Mouse (Mus musculus) intestine, embryonic 16.5 days (tissue): ENCODE data around the gene Dtd1. TPM values are rescaled to one million over a fixed set of nuclear protein-coding genes. Genes with fewer than 3 reads are reported as not detected.
"Not testable (repeated sequence)": the region's sequence is repeated elsewhere in the genome, so short reads cannot be mapped to it uniquely, and the experiment has no call there.

Experiments
- ATAC-seq: fragments of 200-750 bp; cut with Nextera tagmentation; 2 replicates; pipeline ENCODE4 v1.8.0; 2017; ENCODE audit warnings: moderate TSS enrichment, moderate library complexity
- H3K27ac ChIP-seq: fragments of 300-500 bp; sonication (generic); 2 replicates; pipeline ENCODE4 v1.5.1; 2014; ENCODE audit warnings: mild to moderate bottlenecking, low read length
- H3K27me3 ChIP-seq: fragments of 300-500 bp; sonication (generic); replicated peaks from 2 replicates; pipeline ENCODE4 v1.6.1; 2014; ENCODE audit warnings: low read length, control low read depth, mixed read lengths; ENCODE audit not compliant: control insufficient read depth, insufficient read depth
- H3K36me3 ChIP-seq: fragments of 300-500 bp; sonication (generic); 2 replicates; pipeline ENCODE4 v1.6.1; 2014; ENCODE audit warnings: low read length, control low read depth; ENCODE audit not compliant: control insufficient read depth, insufficient read depth
- H3K4me1 ChIP-seq: fragments of 300-500 bp; sonication (generic); 2 replicates; pipeline ENCODE4 v1.6.1; 2014; ENCODE audit warnings: low read length, control low read depth, mixed read lengths; ENCODE audit not compliant: control insufficient read depth, insufficient read depth
- H3K4me2 ChIP-seq: fragments of 300-500 bp; sonication (generic); 2 replicates; pipeline ENCODE4 v1.6.1; 2014; ENCODE audit warnings: low read depth, low read length, control low read depth
- H3K4me3 ChIP-seq: fragments of 300-500 bp; sonication (generic); 2 replicates; pipeline ENCODE4 v1.5.1; 2014; ENCODE audit warnings: mild to moderate bottlenecking, low read length
- H3K9ac ChIP-seq: fragments of 300-500 bp; sonication (generic); 2 replicates; pipeline ENCODE4 v1.6.1; 2014; ENCODE audit warnings: low read depth, low read length
- H3K9me3 ChIP-seq: fragments of 300-500 bp; sonication (generic); 2 replicates; pipeline ENCODE4 v1.6.1; 2016; ENCODE audit warnings: low read length, control low read depth; ENCODE audit not compliant: control insufficient read depth
- WGBS: fragments of 180-500 bp; shearing (Covaris S2); extraction: QIAGEN DNeasy Blood & Tissue Kit; methylation state at CpG from one replicate; pipeline ENCODE4 v1.1.7; 2014; 5-methylcytosine and 5-hydroxymethylcytosine counted together
- polyA plus RNA-seq: library from polyadenylated mRNA; unstranded; fragments of >200 nt; fragmentation: Nextera tagmentation; extraction: Ambion mirVana; gene quantifications from 2 replicates; pipeline ENCODE4 v1.2.1, GENCODE M21; 2015

The Dtd1 gene
- polyA plus RNA-seq = 46.7 and 50.0 TPM in 2 replicates

DNA sequence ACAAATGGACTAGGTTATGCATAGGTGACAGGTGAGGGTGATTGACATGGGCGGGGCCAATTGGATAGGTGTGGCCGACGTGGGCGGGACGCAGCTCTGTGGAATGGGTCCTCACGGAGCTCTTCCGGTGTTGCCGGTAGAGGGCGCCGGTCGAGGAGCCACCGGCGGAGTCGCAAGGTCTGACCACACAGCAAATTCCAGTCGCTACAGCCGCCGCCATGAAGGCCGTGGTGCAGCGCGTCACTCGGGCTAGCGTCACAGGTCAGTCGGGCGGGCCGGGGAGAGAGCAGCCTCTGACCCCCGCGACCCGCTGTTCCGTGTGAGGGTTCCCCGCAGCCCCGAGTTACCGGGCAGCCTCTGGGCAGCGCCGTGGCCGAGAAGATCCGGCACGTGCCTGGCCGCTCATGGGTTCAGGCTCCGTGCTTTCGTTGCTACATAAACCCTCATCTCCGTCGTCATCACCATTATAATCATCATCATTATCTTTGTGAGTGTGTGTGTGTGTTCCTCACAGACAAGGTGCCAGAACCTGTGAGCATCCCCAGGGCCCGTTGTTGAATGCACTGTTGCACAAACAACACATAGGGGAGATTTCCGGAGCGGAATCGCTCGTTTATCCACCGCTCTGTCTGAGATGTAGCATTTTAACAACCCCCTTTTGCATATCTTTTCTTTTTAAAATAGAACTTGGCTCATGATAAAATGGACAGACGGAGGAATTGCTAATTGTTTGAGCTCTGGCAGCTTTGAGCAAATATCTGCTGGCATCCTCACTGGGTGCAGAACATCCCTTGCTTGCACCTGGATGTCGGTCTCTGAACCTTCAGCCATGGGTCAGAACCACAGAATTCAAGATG is at the start of gene Dtd1:
Gene Dtd1, plus strand, starts transcription at position 67 of the 857 bp plus-strand sequence.
- no peaks in the 10 kb centered on the region for H3K9me3 ChIP-seq
- peaks cover 2% of the 10 kb centered on the region; the same call in 1 of the 2 replicates for H3K36me3 ChIP-seq
- peak; percentile 97 for ATAC-seq
- peak within 1 kb of the TSS; percentile 70 for H3K4me2 ChIP-seq
- H3K4me1 ChIP-seq = 0 out of 2 replicates have a peak, but pooled peaks cover 4% of the 10 kb centered on the region
- peak within 1 kb of the TSS; percentile 77 for H3K4me3 ChIP-seq
- WGBS = 1% methylated on average over 50 of the region's 50 CpGs
- H3K27ac ChIP-seq = peak within 1 kb of the TSS; percentile 51
- peak within 1 kb of the TSS; percentile 93 for H3K9ac ChIP-seq
- no peaks in the 10 kb centered on the region for H3K27me3 ChIP-seq

DNA sequence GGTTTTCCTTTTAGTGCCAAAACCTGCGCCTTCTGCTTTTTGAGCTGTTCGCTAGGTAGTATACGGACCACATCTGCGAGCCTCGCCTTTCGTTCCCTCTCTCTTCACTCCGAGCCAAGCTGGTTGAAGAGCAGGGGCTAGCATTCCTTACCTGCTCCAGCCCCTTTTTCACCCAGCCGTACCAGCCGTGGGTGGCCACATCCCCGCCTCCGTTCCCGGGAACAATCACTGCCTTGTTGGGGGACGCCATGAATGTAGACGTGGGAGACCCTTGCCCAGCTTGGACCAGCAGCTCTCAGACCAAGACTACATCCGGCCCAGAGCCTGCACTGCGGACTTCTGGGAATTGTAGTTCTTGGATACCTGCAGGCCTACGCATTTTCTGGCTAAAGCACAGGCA is 49.2 kb upstream of the Dtd1 start, which contains the start of gene Rbbp9:
Gene Rbbp9, minus strand, starts transcription at position 341 of the 400 bp plus-strand sequence.
- H3K4me1 ChIP-seq = no peaks in the 10 kb centered on the region; the same call in none of the 2 replicates
- H3K36me3 ChIP-seq = peaks cover 3% of the 10 kb centered on the region; the same call in 1 of the 2 replicates
- WGBS = 1% methylated on average over 17 of the region's 17 CpGs
- H3K9me3 ChIP-seq = no peaks in the 10 kb centered on the region
- H3K9ac ChIP-seq = peak within 1 kb of the TSS; percentile 82
- ATAC-seq = peak; percentile 90
- peak within 1 kb of the TSS; percentile 83 for H3K4me3 ChIP-seq
- H3K27ac ChIP-seq = peak within 1 kb of the TSS; percentile 70
- H3K27me3 ChIP-seq = no peaks in the 10 kb centered on the region
- H3K4me2 ChIP-seq = peak within 1 kb of the TSS; percentile 51

DNA sequence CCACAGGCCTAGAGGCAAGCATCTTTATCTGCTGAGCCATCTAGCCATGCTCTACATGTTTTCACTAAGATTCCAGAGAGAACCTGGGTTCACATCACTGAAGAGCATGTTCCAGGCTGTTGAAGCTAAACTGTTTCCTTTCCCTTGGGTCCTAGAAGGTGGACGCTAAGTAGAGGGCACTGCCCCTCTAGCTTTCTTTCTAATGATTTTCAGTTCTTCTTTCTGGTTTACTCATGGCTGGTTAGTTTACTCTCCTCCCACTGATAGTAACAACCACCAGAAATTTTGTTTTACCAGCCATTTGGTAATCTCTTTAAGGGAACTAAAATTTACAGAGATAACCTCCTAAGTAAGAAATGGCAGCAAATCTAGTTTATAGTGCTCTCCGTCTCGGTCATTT is 45.8 kb upstream of the Dtd1 start:
- WGBS = 92% methylated on average over 3 of the region's 3 CpGs
- Histone ChIP-seq H3K27ac (no peak overlapping the region), H3K27me3 (no peaks in the 10 kb centered on the region), H3K4me1 (peaks cover 3% of the 10 kb centered on the region), H3K9ac (no peak overlapping the region), H3K9me3 (no peaks in the 10 kb centered on the region), H3K4me3 (no peak overlapping the region), H3K36me3 (no peaks in the 10 kb centered on the region), H3K4me2 (no peak overlapping the region)
- ATAC-seq = no peak

DNA sequence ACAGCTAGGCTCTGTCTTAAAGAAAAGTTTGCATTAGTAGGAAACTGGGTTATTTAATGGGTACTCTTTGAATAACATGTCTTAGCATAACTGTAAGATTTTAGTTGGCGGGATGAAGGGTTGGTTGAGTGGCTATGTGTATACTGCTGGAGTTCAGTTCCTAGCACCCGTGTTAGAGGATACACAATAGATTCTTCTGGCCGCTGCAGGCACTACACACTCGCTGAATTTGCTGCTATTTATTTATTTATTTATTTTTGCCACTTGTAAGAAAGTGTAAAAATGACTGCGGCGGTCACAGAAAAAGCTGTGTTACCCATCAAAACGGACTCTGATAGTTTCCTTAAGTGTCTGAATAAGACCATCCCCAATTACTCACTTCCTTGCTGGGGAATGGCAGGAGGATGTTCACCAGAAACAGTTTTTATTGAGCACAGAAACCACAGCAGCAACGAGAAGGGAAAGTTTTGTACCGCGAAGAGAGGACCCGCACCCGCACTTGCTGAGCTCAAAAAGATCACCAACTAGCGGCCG is 44.3 kb upstream of the Dtd1 start:
- no peaks in the 10 kb centered on the region for H3K27me3 ChIP-seq
- H3K4me3 ChIP-seq = peak overlapping the region; percentile 92
- peak overlapping the region; percentile 89 for H3K9ac ChIP-seq
- WGBS = 2% methylated on average over 14 of the region's 14 CpGs
- ATAC-seq = peak; percentile 24
- peak overlapping the region; percentile 68 for H3K4me2 ChIP-seq
- no peaks in the 10 kb centered on the region for H3K9me3 ChIP-seq
- peaks cover 3% of the 10 kb centered on the region; the same call in 1 of the 2 replicates for H3K4me1 ChIP-seq
- peak overlapping the region; percentile 96 for H3K27ac ChIP-seq
- H3K36me3 ChIP-seq = 0 out of 2 replicates have a peak, but pooled peaks cover 2% of the 10 kb centered on the region

DNA sequence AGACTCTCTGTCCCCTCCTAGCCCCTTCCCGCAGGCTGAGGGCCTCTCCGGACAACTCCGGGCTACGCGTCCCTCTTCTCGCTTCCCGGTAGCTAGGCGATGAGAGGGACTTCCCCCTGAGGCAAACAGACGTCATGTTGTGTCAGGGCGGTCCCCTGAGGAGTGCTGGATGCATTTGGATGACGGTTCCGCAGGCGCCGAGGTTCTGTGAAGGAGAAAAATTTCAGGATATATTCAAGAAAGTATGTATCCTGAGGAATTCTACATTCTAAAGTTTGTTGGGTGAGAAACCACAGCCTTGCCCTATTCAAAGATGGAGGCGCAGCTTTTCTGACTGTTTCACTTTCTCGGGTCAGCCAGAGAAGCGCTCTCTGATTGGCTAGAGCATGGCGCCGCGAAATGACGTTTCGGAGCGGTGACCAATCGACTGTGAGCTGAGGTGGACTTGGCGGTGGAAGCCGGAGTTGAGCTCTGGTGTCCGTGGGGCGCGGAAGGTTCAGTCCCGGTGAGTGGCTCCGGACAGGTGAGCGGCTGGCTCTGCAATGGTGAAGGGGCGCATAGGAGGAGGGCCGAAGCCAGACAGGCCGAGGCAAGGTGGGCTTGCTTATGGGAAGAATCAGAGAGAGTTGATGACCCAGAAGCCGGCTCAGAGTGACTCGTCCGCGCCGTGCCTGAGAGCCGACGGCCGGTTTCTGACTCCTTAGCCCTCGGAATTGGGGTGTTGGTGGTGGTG is 43.7 kb upstream of the Dtd1 start, which contains the start of gene Sec23b:
Gene Sec23b, plus strand, starts transcription at position 410 of the 733 bp plus-strand sequence.
- under 1% methylated on average over 44 of the region's 44 CpGs for WGBS
- ATAC-seq = peak; percentile 99
- Histone ChIP-seq H3K9ac (peak within 1 kb of the TSS; percentile 89), H3K9me3 (no peaks in the 10 kb centered on the region), H3K36me3 (0 out of 2 replicates have a peak, but pooled peaks cover 2% of the 10 kb centered on the region), H3K4me2 (peak within 1 kb of the TSS; percentile 69), H3K27me3 (no peaks in the 10 kb centered on the region), H3K4me3 (peak within 1 kb of the TSS; percentile 92), H3K27ac (peak within 1 kb of the TSS; percentile 96), H3K4me1 (peaks cover 3% of the 10 kb centered on the region; the same call in 1 of the 2 replicates)

DNA sequence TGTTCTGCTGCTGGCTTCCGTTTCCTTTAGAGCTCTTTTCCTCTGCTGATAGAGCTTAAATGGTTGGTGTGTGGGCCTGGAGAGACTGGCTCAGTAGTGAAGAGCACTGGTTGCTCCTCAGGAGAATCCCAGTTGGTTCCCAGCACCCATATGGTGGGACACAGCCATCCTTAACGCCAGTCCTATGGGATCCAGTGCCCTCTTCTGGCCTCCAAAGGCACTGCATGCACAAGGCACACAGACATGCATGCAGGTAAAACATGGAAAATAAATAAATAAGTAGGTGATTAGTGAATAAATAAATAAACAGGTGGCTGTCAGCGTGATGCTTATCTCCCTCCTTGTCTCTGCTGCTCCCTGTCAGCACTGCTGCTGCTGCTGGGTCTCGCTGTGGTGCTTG is 11.0 kb upstream of the Dtd1 start:
- Histone ChIP-seq H3K27ac (no peak overlapping the region), H3K36me3 (peaks cover 27% of the 10 kb centered on the region; the same call in 1 of the 2 replicates), H3K4me2 (no peak overlapping the region), H3K4me1 (no peaks in the 10 kb centered on the region), H3K4me3 (no peak overlapping the region), H3K27me3 (no peaks in the 10 kb centered on the region), H3K9me3 (no peaks in the 10 kb centered on the region), H3K9ac (no peak overlapping the region)
- 80% methylated on average over 4 of the region's 4 CpGs for WGBS
- no peak for ATAC-seq

DNA sequence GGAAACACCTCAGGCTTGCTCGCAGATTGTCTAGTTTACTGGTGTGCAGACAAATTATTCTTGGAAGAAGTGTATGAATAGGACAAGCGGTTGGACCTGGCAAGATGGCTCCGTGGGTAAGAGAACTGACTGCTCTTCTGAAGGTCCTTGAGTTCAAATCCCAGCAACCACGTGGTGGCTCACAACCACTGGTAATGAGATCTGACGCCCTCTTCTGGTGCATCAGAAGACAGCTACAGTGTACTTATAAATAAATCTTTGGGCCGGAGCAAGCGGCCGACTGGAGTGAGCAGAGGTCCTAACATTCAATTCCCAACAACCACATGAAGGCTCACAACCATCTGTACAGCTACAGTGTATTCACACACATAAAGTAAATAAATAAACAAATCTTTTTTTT is 6.7 kb upstream of the Dtd1 start:
- 65% methylated on average over 8 of the region's 8 CpGs for WGBS
- H3K4me3 ChIP-seq, H3K4me2 ChIP-seq, ATAC-seq, H3K9me3 ChIP-seq, H3K9ac ChIP-seq, H3K27ac ChIP-seq, H3K4me1 ChIP-seq, H3K27me3 ChIP-seq: not testable (repeated sequence)
- H3K36me3 ChIP-seq = peaks cover 11% of the 10 kb centered on the region

DNA sequence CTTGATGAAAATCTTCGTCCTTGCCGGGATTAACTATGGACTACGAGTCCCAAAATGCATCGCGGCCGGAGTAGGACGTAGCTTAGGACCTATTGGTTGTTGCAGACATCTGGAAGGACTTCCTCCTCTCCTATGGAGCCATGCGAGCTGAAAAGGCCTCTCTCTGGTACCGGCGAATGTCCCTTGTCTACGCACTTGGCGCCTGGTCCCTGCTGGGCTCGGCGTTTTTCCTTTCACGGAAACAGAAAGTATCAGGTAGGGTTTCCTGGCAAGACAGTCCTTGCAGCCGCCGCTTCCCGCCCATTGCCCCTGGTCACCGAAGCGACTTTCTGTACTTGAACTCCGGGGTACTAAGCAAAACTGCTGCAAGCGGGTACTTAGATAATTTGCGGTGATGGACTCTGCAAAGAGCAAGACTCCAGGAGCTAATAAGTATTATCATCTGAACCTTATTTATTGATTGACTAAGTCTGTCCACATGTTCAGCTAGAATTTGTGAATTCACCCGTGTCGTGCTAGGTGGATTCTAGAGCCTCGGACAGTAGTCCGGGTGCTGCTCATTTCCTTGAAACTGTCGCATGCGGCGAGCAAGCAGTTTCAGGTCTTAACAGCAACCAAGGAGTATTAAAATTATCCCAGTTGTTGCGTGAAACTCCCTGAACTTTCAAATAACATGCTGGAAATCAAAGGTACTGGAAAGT is 5.6 kb upstream of the Dtd1 start, which contains the start of gene Smim26:
Gene Smim26, plus strand, starts transcription at position 104 of the 701 bp plus-strand sequence.
- Histone ChIP-seq H3K4me1 (no peaks in the 10 kb centered on the region), H3K9ac (peak within 1 kb of the TSS; percentile 83), H3K4me3 (peak within 1 kb of the TSS; percentile 72), H3K9me3 (no peaks in the 10 kb centered on the region), H3K4me2 (peak within 1 kb of the TSS; percentile 65), H3K27ac (peak within 1 kb of the TSS; percentile 71), H3K36me3 (peaks cover 2% of the 10 kb centered on the region; the same call in 1 of the 2 replicates), H3K27me3 (no peaks in the 10 kb centered on the region)
- ATAC-seq = peak; percentile 99
- WGBS = 1% methylated on average over 31 of the region's 31 CpGs
